Mouse (Mus musculus) erythroblast, embryonic 14.5 days (primary cell): ENCODE measurements at regions not wholly inside any gene's neighbourhood (a gene's known extent, or its start where the extent isn't known, plus 50 kb on each side); places are given as distances from the start of the nearest gene placed in this dataset.

Source experiments
- GATA1 ChIP-seq: IDR thresholded peaks from 2 replicates; pipeline ENCODE4 v1.6.1; 2012; ENCODE audit warnings: low read length, inconsistent platforms, mixed read lengths
- TAL1 ChIP-seq: IDR thresholded peaks from 3 replicates; pipeline ENCODE4 v1.6.1; 2012; ENCODE audit warnings: low read length, inconsistent platforms, mixed read lengths

GRCm38 (mm10) chr17:27349911-27350310 is 145.6 kb upstream of the Lemd2 start:
- no peak for TF ChIP-seq GATA1
- TF ChIP-seq TAL1 = no peak
